Mouse (Mus musculus): ENCODE results near the gene Tnfsf18. TPM values are rescaled to one million over a fixed set of nuclear protein-coding genes. Genes with fewer than 3 reads are reported as not detected.

The Tnfsf18 gene
- 0.32 TPM for polyA plus RNA-seq (2014; fragmentation: Illumina TruSeq; extraction: RNeasy Lipid Tissue Mini Kit (QIAGEN cat#74804); ENCODE audit: low read depth, low replicate concordance)

GRCm38 (mm10) chr1:161494343-161494742, at the start of gene Tnfsf18:
TSS of gene Tnfsf18 (plus strand) at chr1:161494655.

Other genes with a start within 250 kb of the Tnfsf18 start
- gene Prdx6, start 243.4 kb upstream of the Tnfsf18 start, polyA plus RNA-seq (2014; fragmentation: Illumina TruSeq; extraction: RNeasy Lipid Tissue Mini Kit (QIAGEN cat#74804); ENCODE audit: low read depth, low replicate concordance): 119 TPM
- not detected for gene Tnfsf4, start 99.2 kb upstream of the Tnfsf18 start, polyA plus RNA-seq (2014; fragmentation: Illumina TruSeq; extraction: RNeasy Lipid Tissue Mini Kit (QIAGEN cat#74804); ENCODE audit: low read depth, low replicate concordance)

Data from testis, adult 10 weeks (tissue).